Mouse (Mus musculus) mesoderm, embryonic 11.5 days (tissue): ENCODE results near the gene Pus7.
A peak's percentile ranks its signal among the peaks of the same experiment; 100 is the strongest.
"Not testable (repeated sequence)": the region's sequence is repeated elsewhere in the genome, so short reads cannot be mapped to it uniquely, and the experiment has no call there.

Experiments
- DNase-seq: peaks from one replicate; pipeline ENCODE4 v3.0.0-alpha.2; 2012; ENCODE audit warnings: low read depth, low spot score

The Pus7 gene

GRCm38 (mm10) chr5:23756368-23756767, 27.1 kb downstream of the Pus7 start:
- DNase-seq, result no peak

- no peak for DNase-seq
Observed at GRCm38 (mm10) chr5:23755591-23755990, 27.9 kb downstream of the Pus7 start.

GRCm38 (mm10) chr5:23749882-23750281, 33.6 kb downstream of the Pus7 start:
- DNase-seq, result no peak

- no peak for DNase-seq
Observed at GRCm38 (mm10) chr5:23743261-23743660, 40.2 kb downstream of the Pus7 start.

GRCm38 (mm10) chr5:23737111-23737510, 46.4 kb downstream of the Pus7 start:
- no peak for DNase-seq

GRCm38 (mm10) chr5:23736366-23736765, 47.1 kb downstream of the Pus7 start:
- no peak for DNase-seq

- DNase-seq, result no peak
Observed at GRCm38 (mm10) chr5:23721956-23722355, 61.6 kb downstream of the Pus7 start.

DNA sequence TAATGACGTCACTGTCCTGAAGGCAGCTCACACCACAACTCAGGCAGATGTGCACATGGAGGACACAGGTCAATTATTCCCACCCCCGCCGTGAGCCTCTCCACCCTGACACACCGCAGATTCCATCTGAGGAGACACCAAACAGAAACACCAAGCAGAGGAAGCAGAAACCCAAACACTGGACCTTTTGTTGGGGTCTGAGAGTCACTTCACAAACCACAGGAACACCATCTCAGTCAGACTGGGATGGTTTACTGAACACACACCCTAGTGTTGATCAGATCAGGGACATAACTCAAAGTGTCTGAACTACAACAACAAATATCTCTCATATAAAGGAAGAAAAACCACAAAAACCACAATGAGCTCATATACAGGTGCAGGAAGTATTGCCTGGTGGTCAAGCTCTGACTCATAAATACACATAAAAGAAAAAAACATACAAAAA, 64.6 kb downstream of the Pus7 start:
- no peak for DNase-seq

GRCm38 (mm10) chr5:23718182-23718534, 65.4 kb downstream of the Pus7 start:
- DNase-seq, result no peak

- DNase-seq, result no peak
Observed at GRCm38 (mm10) chr5:23717469-23718181, 65.9 kb downstream of the Pus7 start.

- no peak for DNase-seq
Observed at GRCm38 (mm10) chr5:23713401-23714335, 69.8 kb downstream of the Pus7 start.

DNA sequence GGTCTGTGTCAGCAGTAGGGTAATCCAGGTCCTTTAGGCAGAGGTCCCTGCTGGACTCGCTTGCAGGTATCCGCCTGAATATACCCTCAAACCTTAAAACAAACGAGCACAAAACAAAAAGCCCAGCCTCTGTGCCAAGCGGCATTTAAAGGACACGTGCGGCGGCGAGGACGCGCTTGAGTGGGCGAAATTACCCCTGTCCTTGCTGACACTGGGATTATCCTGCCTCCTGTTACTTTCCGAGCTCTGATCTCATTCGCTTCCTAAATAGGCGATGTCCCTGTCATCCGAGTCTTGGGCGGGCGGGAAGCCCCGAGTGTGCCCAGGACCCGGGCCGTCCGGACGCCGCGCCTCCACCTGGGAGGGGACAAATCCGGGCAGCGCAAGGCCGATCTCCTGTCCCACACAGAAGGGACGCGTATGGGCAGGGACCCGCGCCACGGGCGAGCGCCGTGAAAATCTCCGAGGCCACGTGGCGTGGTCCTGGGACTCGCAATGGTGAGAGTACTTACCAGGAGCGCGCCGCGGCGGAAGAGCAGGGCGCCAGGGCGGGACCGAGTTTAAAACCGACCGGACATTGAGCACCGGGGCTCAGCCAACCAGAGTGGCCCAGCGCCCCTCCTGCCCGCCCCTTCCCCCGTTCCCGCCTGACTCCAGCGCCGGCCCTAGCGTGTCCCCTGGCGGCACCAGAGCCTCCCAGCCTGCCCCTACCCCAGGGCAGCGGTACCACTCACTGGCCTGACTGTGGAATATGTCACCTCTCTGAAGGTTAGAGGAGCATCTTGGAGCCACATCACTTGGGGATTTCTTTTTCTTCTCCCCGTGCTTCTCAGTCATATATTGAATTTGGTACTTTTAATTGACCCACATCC, 71.1 kb downstream of the Pus7 start:
- peak; percentile 66 for DNase-seq

GRCm38 (mm10) chr5:23711671-23712129, 71.8 kb downstream of the Pus7 start:
- not testable (repeated sequence) for DNase-seq

- no peak for DNase-seq
Observed at GRCm38 (mm10) chr5:23711244-23711643, 72.3 kb downstream of the Pus7 start.

GRCm38 (mm10) chr5:23709661-23710060, 73.8 kb downstream of the Pus7 start:
- no peak for DNase-seq

DNA sequence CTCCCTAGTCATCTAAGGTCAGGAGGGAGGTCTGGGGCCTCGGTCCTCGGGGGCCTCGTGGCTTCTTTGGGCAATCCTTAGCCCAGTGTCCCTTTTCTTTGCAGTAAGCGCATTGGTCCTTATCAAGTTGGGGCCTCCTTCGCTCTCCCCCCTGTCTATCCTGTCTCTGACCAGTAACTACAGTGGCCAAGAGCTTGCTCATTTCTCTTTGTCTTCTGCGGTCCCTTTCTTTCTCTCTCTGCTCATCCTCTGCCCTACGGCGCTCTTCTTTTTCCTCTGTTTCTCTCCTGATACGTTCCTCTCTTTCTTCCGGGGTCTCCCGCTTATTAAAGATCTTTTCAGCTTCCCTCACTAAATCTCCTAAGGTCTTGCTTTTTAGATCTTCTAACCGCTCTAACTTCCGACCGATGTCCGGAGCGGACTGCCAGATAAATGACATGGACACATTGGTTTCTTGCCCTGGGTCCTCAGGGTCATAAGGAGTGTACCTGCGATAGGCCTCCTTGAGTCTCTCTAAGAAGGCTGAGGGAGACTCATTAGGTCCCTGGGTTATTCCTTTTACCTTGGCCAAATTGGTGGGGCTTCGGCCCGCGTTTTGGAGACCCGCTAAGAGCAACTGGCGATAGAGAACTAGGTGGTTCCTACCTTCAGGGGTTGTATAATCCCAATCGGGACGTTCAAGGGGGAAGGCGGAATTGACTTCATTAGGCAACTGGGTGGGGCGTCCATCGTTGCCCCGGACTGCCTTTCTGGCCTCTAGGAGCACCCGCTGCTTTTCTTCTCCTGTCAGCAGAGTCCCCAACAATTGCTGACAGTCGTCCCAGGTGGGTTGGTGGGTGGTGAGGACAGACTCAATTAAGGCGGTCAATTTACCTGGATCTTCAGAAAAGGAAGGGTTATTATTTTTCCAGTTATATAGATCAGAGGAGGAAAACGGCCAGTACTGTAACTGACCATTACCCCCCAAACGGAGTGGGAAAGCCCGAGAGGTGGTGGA, 76.6 kb downstream of the Pus7 start:
- DNase-seq, result not testable (repeated sequence)

GRCm38 (mm10) chr5:23697457-23697856, 86.1 kb downstream of the Pus7 start:
- DNase-seq, result no peak
